Mouse (Mus musculus): Measurements from ENCODE around the gene Ckb.

Gene Ckb

GRCm38 (mm10) chr12:111692899-111693298 is 20.8 kb upstream of the Ckb start:
- no peak for DNase-seq (ENCODE audit: low spot score in 2 of 2)

GRCm38 (mm10) chr12:111691346-111691872 is 19.3 kb upstream of the Ckb start:
- DNase-seq (ENCODE audit: low spot score in 2 of 2): no peak

GRCm38 (mm10) chr12:111689426-111689825 is 17.3 kb upstream of the Ckb start:
- DNase-seq (ENCODE audit: low spot score in 2 of 2): no peak

GRCm38 (mm10) chr12:111688069-111688428 is 15.9 kb upstream of the Ckb start:
- DNase-seq (ENCODE audit: low spot score in 2 of 2): no peak

- DNase-seq (ENCODE audit: low spot score in 2 of 2): no peak
These were observed 15.4 kb upstream of the Ckb start for GRCm38 (mm10) chr12:111687350-111688068.

- no peak for DNase-seq (ENCODE audit: low spot score in 2 of 2)
These were observed 14.3 kb upstream of the Ckb start for GRCm38 (mm10) chr12:111686390-111686789.

- no peak for DNase-seq (ENCODE audit: low spot score in 2 of 2)
These were observed 10.7 kb upstream of the Ckb start for GRCm38 (mm10) chr12:111682806-111683205.

- DNase-seq (ENCODE audit: low spot score in 2 of 2): no peak
These were observed 9.9 kb upstream of the Ckb start for GRCm38 (mm10) chr12:111682003-111682402.

GRCm38 (mm10) chr12:111681305-111681704 is 9.2 kb upstream of the Ckb start:
- DNase-seq (ENCODE audit: low spot score in 2 of 2): no peak

- DNase-seq (ENCODE audit: low spot score in 2 of 2): no peak
These were observed 8.5 kb upstream of the Ckb start for GRCm38 (mm10) chr12:111680661-111681060.

GRCm38 (mm10) chr12:111678997-111679396 is 6.9 kb upstream of the Ckb start:
- DNase-seq (ENCODE audit: low spot score in 2 of 2): no peak

GRCm38 (mm10) chr12:111678670-111678933 is 6.5 kb upstream of the Ckb start:
- DNase-seq (ENCODE audit: low spot score in 2 of 2): no peak

- peak; percentile 80 to 81 for DNase-seq (ENCODE audit: low spot score in 2 of 2)
These were observed 5.9 kb upstream of the Ckb start, which contains the start of gene Trmt61a for GRCm38 (mm10) chr12:111677882-111678669. Trmt61a (plus strand) TSS chr12:111678105.

GRCm38 (mm10) chr12:111677421-111677820 is 5.3 kb upstream of the Ckb start:
- no peak for DNase-seq (ENCODE audit: low spot score in 2 of 2)

GRCm38 (mm10) chr12:111675797-111676580 is 3.9 kb upstream of the Ckb start:
- no peak for DNase-seq (ENCODE audit: low spot score in 2 of 2)

GRCm38 (mm10) chr12:111674850-111675486 is 2.8 kb upstream of the Ckb start:
- no peak for DNase-seq (ENCODE audit: low spot score in 2 of 2)

GRCm38 (mm10) chr12:111672581-111672980 is 443 bp upstream of the Ckb start:
- peak in 1 of 2 experiments; percentile 31 for DNase-seq (ENCODE audit: low spot score in 2 of 2)

GRCm38 (mm10) chr12:111671431-111671902 is 671 bp downstream of the Ckb start:
- peak; percentile 74 to 79 for DNase-seq (ENCODE audit: low spot score in 2 of 2)

- DNase-seq (ENCODE audit: low spot score in 2 of 2): no peak
These were observed 1.2 kb downstream of the Ckb start for GRCm38 (mm10) chr12:111670976-111671375.

GRCm38 (mm10) chr12:111670371-111670971 is 1.7 kb downstream of the Ckb start:
- peak in 1 of 2 experiments; percentile 42 for DNase-seq (ENCODE audit: low spot score in 2 of 2)

- DNase-seq (ENCODE audit: low spot score in 2 of 2): no peak
These were observed 2.2 kb downstream of the Ckb start for GRCm38 (mm10) chr12:111669961-111670360.

All from frontal cortex, postnatal 14 days (tissue).